Mouse (Mus musculus): ENCODE measurements around the gene 4632433K11Rik. TPM values are rescaled to one million over a fixed set of nuclear protein-coding genes. Genes with fewer than 3 reads are reported as not detected.

Gene 4632433K11Rik
- total and polyA plus RNA-seq, 3 experiments, result not detected

DNA sequence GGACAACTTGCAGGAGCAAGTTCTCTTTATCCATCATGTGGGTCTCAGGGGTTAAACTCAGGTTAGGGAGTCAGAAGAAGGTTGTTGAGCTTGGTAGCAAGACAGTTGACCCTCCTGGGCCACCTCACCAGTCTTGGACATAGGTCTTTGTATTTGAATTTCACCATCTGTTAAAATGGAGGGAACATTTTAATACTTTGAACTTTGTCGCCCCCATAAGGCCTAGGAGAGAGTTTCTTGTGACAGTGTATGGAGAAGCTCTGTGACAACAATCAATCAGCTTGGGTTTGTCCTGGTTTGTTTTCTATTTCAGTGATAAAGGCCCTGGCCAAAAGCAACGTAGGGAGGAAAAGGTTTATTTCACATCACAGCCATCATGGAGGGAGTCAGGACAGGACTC, 13.4 kb downstream of the 4632433K11Rik start (continued):
- no peak for TF ChIP-seq MAZ (IDR thresholded peaks at IDR 0.05; ENCODE audit: low read depth, low read length)

- Histone ChIP-seq H3K4me1 (ENCODE audit: control insufficient read depth in 1 of 2, insufficient read depth in 2 of 2, low read length in 2 of 2) (no peaks in the 10 kb centered on the region), H3K36me3 (ENCODE audit: control insufficient read depth in 1 of 2, insufficient read depth in 2 of 2, low read length in 2 of 2) (no peaks in the 10 kb centered on the region), H3K4me3 (ENCODE audit: control insufficient read depth in 1 of 2, insufficient read depth in 1 of 2, low read depth in 2 of 2, low read length in 2 of 2) (peak within 1 kb of the TSS; percentile 75 to 79), H3K9me3 (replicated peaks; ENCODE audit: insufficient read depth, low read length) (no peaks in the 10 kb centered on the region), H3K9ac (ENCODE audit: control insufficient read depth, low read depth, low read length, poor library complexity, severe bottlenecking) (peak within 1 kb of the TSS; percentile 78), H3K27me3 (ENCODE audit: control insufficient read depth in 1 of 2, insufficient read depth in 2 of 2, low read length in 2 of 2) (no peaks in the 10 kb centered on the region), H3K79me2 (ENCODE audit: control insufficient read depth, insufficient read depth, low read length, poor library complexity) (no peaks in the 10 kb centered on the region), H3K27ac (ENCODE audit: control insufficient read depth, low read depth, low read length) (peak within 1 kb of the TSS; percentile 34)
- DNase-seq (ENCODE audit: low read depth, low spot score), result peak; percentile 76
- TF ChIP-seq POLR2AphosphoS2 (IDR thresholded peaks at IDR 0.05; ENCODE audit: low read length), result no peak
- TF ChIP-seq MXI1 (IDR thresholded peaks at IDR 0.05; ENCODE audit: low read depth, low read length), result peak; percentile 52; the same call in 1 of the 2 replicates
- TF ChIP-seq E2F4 (IDR thresholded peaks at IDR 0.05; ENCODE audit: borderline replicate concordance, low read depth, low read length), result no peak
- TF ChIP-seq CHD2 (IDR thresholded peaks at IDR 0.05; ENCODE audit: low read length), result no peak
- TF ChIP-seq TAL1 (IDR thresholded peaks at IDR 0.05; ENCODE audit: low read length), result no peak
- TF ChIP-seq SIN3A (IDR thresholded peaks at IDR 0.05; ENCODE audit: low read length), result peak; percentile 46; the same call in 1 of the 2 replicates
- no peak for TF ChIP-seq SMC3 (IDR thresholded peaks at IDR 0.05; ENCODE audit: low read depth, low read length)
- TF ChIP-seq POLR2A (IDR thresholded peaks at IDR 0.05; ENCODE audit: control insufficient read depth in 1 of 2, insufficient read depth in 1 of 2, low read depth in 1 of 2, low read length in 2 of 2, poor library complexity in 1 of 2), result peak; percentile 44 to 52; a peak in 2 of 4 replicates
- no peak for TF ChIP-seq GABPA (IDR thresholded peaks at IDR 0.05; ENCODE audit: low read depth, low read length)
- no peak for TF ChIP-seq BHLHE40 (IDR thresholded peaks at IDR 0.05; ENCODE audit: borderline replicate concordance, low read depth, low read length)
- TF ChIP-seq CHD1 (IDR thresholded peaks at IDR 0.05; ENCODE audit: low read depth, low read length), result 0 out of 2 replicates have a peak, but pooled peaks have one; percentile 50
- no peak for TF ChIP-seq NRF1 (IDR thresholded peaks at IDR 0.05; ENCODE audit: insufficient read depth, low read depth, low read length, poor library complexity, severe bottlenecking)
- TF ChIP-seq POLR2AphosphoS5 (IDR thresholded peaks at IDR 0.05; ENCODE audit: borderline replicate concordance, low read depth, low read length), result no peak
- TF ChIP-seq MEF2A (IDR thresholded peaks at IDR 0.05; ENCODE audit: extremely low read depth, insufficient replicate concordance, low read depth, low read length, poor library complexity, severe bottlenecking), result no peak
- no peak for TF ChIP-seq ZMIZ1 (IDR thresholded peaks at IDR 0.05; ENCODE audit: low read depth, low read length)
- no peak for TF ChIP-seq USF2 (IDR thresholded peaks at IDR 0.05; ENCODE audit: borderline replicate concordance in 1 of 2, insufficient read depth in 1 of 2, low read depth in 1 of 2, low read length in 2 of 2)
- TF ChIP-seq MAFK (IDR thresholded peaks at IDR 0.05; ENCODE audit: borderline replicate concordance, low read depth, low read length), result no peak
- no peak for TF ChIP-seq JUND (IDR thresholded peaks at IDR 0.05; ENCODE audit: low read depth, low read length)
- TF ChIP-seq TBP (IDR thresholded peaks at IDR 0.05; ENCODE audit: low read depth, low read length), result peak; percentile 55; the same call in 1 of the 2 replicates
- TF ChIP-seq UBTF (IDR thresholded peaks at IDR 0.05; ENCODE audit: borderline replicate concordance, insufficient read depth, low read depth, low read length), result no peak
- TF ChIP-seq ELF1 (IDR thresholded peaks at IDR 0.05; ENCODE audit: low read depth, low read length), result no peak
- TF ChIP-seq KAT2A (conservative IDR thresholded peaks at IDR 0.05; ENCODE audit: low read depth, low read length), result no peak; the same call in 1 of the 2 replicates
- no peak for TF ChIP-seq RAD21 (IDR thresholded peaks at IDR 0.05; ENCODE audit: low read depth, low read length)
- TF ChIP-seq HCFC1 (IDR thresholded peaks at IDR 0.05; ENCODE audit: low read depth, low read length), result peak; percentile 74
- TF ChIP-seq ZKSCAN1 (IDR thresholded peaks at IDR 0.05; ENCODE audit: low read depth, low read length), result no peak
- TF ChIP-seq NELFE (IDR thresholded peaks at IDR 0.05; ENCODE audit: low read depth, low read length), result peak; percentile 40
- TF ChIP-seq MYC (IDR thresholded peaks at IDR 0.05; ENCODE audit: low read depth, low read length), result no peak
- TF ChIP-seq ZC3H11A (IDR thresholded peaks at IDR 0.05; ENCODE audit: low read depth, low read length), result no peak
- peak in 1 of 2 experiments; percentile 10; a peak in 1 of 4 replicates for TF ChIP-seq EP300 (IDR thresholded peaks at IDR 0.05; ENCODE audit: low read depth in 1 of 2, low read length in 2 of 2)
- TF ChIP-seq MYB (IDR thresholded peaks at IDR 0.05; ENCODE audit: low read depth, low read length), result no peak
- TF ChIP-seq USF1 (IDR thresholded peaks at IDR 0.05; ENCODE audit: low read depth, low read length), result no peak
Measured at GRCm38 (mm10) chr7:5051193-5052192, 17.6 kb downstream of the 4632433K11Rik start, which contains the start of gene Zfp580. Gene Zfp580, plus strand, starts transcription at chr7:5051538.
